Mouse (Mus musculus) C2C12 (cell line): Measurements from ENCODE around the gene Mapk1ip1.

Experiments
- CEBPB ChIP-seq: IDR thresholded peaks from one replicate; pipeline ENCODE4 v1.6.1; 2011; ENCODE audit warnings: low read depth, mild to moderate bottlenecking, control low read depth, moderate library complexity
- CTCF ChIP-seq: IDR thresholded peaks from one replicate; pipeline ENCODE4 v1.5.1; 2011; ENCODE audit not compliant: control insufficient read depth, insufficient read depth, insufficient read length
- MAX ChIP-seq: IDR thresholded peaks from one replicate; pipeline ENCODE4 v1.6.1; 2011; ENCODE audit warnings: mild to moderate bottlenecking, control low read depth
- MYOD1 ChIP-seq: IDR thresholded peaks from one replicate; pipeline ENCODE4 v1.6.1; 2011; ENCODE audit warnings: low read depth; ENCODE audit not compliant: control insufficient read depth, insufficient read length
- USF1 ChIP-seq: IDR thresholded peaks from one replicate; pipeline ENCODE4 v1.6.1; 2011; ENCODE audit warnings: low read depth, mild to moderate bottlenecking, control low read depth, moderate library complexity

- TF ChIP-seq CTCF (peak; percentile 82), CEBPB (peak; percentile 45), MYOD1 (no peak), USF1 (no peak), MAX (no peak)
These were observed 18.3 kb downstream of the Mapk1ip1 start for GRCm38 (mm10) chr7:138827812-138828211.
